Mouse (Mus musculus) adrenal gland, postnatal 10 days (tissue): ENCODE data around the gene Ttll4. TPM values are rescaled to one million over a fixed set of nuclear protein-coding genes. Genes with fewer than 3 reads are reported as not detected.

Experiments used
- DNase-seq: peaks from one replicate; pipeline ENCODE4 v3.0.0; 2021; ENCODE audit warnings: mixed read lengths
- total RNA-seq, 2 experiments: library from RNA; stranded (reverse); gene quantifications; 2 replicates each; pipeline ENCODE4 v1.2.3; 2021

Ttll4 gene
- total RNA-seq, 2 experiments from 2014 or later: 15.0 to 25.9 TPM

DNA sequence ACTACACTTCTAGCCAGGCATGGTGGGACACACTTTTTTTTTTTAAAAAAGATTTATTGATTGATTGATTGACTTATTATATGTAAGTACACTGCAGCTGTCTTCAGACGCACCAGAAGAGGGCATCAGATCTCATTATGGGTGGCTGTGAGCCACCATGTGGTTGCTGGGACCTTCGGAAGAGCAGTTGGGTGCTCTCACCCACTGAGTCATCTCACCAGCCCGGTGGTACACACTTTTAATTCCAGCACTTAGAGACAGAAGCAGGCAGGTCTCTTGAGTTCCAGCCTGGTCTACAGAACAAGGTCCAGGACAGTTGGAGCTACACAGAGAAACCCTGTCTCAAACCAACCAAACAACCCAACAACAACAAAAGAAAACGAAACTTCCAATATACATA, 50.5 kb downstream of the Ttll4 start:
- DNase-seq: no peak

DNA sequence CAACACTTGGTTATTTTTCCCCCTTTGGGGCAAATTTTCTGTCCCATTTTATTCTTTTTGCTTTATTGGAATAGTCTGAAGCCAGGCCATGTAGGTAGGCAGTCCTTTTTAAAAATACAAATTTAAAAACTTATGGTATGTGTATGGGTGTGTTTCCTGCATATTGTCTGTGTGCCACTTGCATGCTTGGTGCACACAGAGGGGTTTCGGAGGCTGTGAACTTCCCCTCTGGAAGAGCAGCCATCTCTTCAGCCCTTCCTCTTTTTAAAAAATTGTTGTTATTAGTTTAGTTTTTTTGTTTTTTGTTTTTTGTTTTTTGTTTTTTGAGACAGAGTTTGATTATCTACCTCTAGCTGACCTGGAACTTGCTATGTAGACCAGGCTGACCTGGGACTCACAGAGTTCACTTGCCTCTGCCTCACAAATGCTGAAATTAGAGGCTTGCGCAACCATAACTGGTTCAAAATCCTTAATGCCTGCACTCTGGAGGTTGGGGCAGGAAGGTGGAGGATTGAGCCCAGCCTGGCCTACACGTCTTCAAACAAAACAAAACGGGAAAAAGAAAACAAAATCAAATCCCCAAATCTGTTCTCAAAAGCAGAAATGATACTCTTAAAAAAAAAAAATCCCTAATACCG, 51.0 kb downstream of the Ttll4 start:
- DNase-seq: peak; percentile 29

DNA sequence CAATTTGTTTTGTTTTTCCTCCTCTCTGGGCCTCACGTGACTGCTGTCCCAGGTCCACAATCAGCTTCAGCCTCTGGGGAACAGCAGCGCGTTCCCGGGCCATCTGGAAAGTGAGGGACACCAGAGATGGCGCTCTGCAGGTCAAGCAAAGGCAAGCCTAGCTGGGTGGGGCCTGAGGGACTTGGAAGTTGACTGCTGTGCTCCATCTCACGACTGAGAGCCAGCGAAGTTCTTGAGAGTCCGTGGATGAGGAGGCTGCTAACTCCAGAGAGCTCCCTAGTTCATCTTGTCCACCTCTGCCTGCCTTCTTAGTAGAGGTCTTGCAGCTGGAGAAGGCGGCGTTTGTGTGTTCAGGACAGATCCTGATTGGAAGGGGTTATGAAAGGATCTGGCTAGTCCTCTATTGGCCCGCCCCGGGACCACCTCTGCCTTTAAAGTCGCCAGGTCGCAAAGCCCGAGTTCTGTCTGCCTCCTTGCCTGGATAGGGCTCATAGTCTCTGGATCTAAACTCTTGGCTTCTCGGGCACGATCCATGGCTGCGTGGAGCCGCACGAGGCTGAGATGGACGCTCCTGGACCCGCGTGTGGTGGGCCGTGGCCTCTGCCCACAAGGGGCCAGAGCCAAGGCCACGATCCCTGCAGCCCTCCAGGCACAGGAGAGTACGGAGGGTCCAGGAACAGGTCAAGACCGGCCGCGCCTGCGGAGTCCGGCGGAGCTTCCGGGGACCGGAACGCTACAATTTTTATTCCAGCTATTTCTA, 51.7 kb downstream of the Ttll4 start, which contains the start of gene Cyp27a1:
TSS of gene Cyp27a1 (plus strand) at position 476 of the 760 bp plus-strand sequence.
- peak; percentile 74 for DNase-seq

DNA sequence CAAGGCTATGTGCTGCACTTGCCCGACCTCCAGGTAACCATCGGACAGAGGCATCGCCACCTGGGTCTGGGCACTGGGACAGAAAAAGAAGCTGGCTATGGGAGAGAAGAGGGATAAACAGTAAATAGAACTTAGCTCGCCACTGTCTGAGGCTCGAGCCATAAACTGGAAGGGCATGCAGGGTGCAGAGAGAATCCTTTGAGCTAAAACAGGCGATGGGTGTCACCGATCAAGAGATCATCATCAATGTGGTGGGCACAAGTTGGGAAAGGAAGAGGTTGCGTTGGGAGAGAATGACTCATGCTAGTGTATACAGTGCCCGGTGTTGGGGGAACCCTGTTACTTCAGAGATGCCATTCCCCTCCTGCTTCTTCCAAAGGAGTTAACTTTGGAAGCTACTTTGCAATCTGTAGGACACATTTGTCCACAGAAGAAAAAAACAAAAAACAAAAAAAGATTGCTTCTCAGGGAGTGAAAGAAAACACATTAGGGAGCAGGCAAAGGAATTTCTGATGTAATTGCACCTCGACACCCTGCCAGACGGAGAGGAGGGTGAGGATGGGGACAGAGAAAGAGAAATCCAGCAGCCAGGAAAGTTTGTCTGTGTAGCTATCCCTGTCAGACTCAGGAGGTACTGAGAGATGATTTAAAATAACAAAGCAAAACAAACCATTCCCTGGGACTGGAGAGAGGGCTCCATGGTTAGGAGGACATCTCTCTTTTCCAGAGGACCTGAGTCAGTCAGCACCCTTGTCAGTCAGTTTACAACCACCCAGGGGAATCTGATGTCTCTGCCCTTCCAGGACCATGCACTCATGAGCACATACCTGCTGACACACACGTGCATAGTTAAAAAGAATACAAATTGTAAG, 52.5 kb downstream of the Ttll4 start:
- DNase-seq: no peak

DNA sequence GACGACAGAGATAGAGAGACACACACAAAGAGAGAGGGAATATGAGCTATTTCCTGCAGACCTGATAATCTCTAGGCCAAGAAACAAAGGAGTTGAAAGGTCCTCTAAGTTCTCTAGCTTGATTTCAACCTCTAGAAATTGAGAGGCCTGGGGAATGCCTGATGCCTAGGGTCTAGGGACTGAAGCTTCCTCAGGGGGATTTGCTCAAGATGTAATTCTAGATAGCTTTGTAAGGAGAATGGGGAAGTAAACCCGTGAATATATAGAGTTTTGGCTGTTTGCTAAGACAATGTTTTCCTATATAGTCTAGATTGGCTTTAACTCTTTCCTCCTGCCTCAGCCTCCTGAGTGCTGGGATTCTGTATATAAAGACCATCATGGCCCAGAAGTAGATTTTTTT, 53.4 kb downstream of the Ttll4 start:
- DNase-seq: no peak

DNA sequence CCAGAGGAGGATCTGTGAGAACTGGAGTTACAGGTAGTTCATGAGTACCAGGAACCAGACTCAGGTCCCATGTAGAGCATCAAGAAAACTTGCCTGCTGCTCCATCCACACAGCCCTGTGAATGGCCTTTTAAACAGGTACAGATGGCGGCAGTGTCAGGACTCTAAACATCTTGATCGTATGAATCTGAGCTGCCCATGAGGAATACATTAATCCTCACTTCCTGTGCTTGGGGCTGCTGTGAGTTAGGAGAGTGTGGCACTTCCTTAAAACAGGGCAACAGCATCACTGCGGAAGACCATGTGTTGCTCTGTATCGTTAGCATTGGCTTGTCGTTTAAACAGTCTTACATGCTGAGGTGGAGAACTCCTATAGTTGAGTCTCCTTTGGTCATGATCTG, 53.9 kb downstream of the Ttll4 start:
- DNase-seq: no peak

DNA sequence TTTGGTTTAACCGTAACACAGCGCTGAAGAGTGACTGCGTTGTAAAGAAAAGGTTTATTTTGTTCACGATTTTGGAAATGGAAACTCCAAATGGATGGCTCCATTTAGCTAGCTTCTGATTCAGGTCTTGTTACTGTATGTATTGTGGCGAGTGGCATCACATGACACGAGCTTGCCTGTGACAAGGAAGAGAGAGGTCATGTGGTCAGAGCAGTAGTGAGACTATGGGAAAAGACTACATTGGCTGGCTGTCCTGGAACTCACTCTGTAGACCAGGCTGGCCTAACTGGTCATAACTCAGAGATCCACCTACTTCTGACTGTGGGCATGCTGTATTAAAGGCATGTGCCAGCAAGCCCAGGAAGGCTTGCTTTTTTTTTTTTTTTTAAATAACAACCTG, 54.3 kb downstream of the Ttll4 start:
- DNase-seq: no peak

DNA sequence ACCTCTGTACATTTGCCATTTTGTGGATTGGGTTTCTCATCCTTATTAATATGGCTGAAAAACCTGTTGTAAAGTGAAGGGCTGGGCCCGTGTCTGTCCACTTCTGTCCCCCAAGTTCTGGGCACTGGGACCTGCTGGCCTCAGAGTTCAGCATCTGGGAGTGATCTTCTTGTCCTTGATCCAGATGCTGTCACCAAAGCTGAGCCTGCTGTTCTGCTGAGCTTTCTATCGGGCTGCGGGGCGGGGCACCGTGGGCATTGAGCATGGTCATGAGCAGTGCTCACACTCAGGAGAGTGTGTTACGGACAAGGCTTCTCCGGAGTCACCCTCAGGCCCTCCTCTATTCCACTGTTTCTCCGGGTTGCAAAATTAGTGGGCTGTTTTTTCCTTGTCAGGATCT, 56.6 kb downstream of the Ttll4 start:
- no peak for DNase-seq

DNA sequence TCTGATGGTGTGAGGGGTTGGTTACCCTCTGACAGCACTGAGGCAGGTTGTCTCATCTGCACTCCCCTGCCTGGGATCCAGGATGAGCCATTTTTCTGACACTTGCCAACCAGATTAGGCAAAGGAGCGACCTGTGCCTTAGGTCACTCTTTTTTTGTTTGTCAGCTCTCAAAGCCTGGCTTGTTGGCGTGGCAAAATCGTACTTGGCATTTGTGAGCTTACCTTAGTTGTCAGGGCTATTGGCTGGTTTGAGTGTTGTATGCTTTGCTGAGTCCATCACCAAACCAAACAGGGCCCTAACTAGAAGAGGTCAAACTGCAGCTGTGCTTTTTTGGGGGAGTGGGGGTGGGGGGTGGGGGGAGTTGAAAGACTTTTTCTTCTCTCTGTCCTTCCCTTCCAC, 57.7 kb downstream of the Ttll4 start:
- DNase-seq: no peak

DNA sequence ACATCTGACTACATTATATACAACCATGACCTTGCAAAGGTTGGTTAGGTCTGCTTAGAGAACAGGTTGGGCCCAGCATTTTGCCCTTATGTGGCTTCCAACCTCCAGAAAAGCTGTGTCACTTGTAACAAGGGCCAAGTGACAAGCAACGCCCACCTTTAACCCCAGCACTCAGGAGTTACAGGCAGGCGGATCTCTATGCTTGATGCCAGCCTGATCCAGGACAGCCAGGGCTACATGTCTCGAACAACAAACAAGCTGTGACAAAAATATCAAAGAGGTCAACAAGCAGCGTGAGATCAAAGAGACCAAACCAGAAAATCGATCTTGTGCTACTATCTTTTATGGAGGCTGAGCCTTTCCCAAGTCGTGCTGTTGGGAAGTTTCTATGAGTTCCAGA, 60.1 kb downstream of the Ttll4 start:
- DNase-seq: no peak

DNA sequence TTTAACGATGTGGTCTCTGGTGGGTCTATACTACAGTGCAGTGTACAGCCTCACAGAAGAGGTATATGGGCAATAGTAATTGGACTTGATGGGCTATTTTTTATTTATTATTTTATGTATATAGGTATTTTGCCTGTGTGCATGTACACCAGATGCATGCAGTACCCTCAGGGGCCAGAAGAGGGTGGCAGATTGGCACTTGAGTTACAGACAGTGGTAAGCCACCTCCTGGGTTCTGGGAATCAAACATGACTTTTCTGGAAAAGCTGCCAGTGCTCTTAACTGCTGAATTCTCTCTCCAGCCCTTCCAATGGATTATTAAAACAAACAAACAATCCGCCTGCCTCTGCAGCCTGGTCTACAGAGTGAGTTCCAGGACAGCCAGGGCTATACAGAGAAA, 62.2 kb downstream of the Ttll4 start:
- DNase-seq: no peak

DNA sequence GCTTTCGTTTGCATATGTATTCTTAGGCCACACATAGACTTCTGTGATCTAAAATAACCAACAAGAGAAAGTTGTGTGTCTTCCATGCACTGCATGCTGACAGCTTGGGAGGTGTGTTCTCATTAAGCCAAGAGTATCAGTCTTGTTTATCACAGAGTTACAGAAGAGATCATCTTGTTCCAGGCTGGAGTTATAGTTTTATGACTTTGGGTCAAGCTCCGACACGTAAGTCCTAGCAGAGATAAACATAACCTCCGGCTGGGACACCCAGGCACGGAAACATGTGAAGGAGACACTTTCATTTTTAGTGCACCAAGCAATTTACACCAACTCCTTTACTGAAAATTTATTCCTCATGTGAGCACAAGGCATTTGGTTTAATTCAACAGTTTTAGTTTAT, 64.6 kb downstream of the Ttll4 start:
- no peak for DNase-seq

DNA sequence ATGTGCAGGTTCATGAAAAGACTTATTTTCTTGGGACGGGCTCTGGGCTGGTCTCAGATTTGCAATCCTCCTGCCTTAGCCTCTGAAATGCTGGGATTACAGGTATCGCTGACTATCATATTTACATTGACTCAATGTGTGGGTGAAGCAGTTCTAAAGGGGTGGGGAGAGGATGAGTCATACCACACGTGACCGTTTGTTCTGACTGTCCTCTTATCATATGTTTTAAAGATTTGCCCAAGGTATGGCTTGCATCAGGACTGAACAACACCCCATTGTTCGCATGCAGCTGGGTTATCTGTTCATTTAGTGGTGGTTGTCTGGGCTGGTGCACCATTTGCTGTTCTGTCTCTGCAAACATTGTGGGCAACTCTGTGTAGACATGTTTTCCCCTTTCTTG, 65.1 kb downstream of the Ttll4 start:
- no peak for DNase-seq

DNA sequence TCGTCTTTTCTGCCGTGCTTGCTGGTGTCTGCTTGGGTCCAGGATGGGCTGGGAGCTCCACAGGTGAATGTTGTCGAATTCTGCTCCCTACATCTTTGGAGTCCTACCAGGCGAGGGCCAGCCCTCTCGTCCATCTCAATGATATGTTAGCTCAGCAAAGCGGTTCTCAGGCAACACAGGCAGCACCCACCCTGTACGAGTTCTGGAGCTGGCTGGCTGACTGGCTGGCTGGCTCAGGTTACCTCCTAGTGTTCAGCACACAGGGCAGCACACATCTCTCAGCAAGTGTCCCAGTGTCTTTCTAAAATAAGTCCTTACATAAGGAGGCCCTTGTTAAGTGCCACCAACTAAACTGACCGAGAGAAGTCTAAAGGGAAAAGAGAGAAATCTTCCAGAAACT, 66.9 kb downstream of the Ttll4 start:
- no peak for DNase-seq

DNA sequence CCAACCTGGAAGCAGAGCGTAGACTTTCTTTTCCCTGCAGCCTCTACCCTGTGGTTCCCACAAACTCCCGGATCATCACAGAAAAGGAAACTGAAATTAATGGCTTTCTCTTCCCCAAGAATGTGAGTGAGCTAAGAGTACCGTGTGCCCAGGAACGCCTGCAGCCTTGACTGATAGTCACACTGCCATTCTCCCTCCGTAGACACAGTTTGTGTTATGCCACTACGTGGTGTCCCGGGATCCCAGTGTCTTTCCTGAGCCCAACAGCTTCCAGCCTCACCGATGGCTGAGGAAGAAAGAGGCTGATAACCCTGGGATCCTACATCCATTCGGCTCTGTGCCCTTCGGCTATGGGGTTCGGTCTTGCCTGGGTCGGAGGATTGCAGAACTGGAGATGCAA, 75.4 kb downstream of the Ttll4 start:
- no peak for DNase-seq

DNA sequence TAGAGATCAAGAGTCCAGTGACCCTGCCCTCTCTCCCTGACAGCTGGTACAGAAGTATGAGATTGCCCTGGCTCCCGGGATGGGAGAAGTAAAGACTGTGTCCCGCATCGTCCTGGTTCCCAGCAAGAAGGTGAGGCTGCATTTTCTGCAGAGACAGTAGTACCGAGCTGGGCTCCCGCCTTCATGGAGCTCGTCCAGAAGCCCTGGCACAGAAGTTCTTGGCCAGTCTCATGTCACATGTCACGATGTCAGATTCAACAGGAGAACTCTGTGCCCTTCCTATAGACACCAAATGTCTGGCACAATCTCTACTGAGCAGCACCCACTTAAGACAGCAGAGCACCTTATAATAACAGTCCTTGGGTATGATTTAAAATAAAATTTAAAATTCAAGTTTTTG, 76.0 kb downstream of the Ttll4 start:
- peak; percentile 19 for DNase-seq

DNA sequence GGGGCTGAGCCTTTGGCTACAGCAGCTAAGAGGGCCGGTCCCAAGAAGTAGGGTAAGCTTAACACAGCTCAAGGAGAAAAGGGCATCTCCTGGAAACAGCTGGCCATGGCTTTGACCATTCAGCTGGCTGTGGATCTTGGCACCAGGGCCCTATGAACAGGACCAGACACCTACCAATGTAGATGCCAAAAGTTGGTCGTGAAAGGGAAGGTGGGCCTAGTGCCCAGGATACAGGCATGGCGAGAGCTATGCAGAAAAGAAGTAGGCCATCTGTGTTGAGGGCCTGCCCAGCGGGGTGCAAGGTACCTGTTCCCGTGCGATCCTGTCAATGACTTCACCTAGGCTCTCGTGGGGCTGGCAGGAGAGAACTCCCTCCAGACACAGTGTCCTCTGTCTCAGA, 79.3 kb downstream of the Ttll4 start:
- no peak for DNase-seq

DNA sequence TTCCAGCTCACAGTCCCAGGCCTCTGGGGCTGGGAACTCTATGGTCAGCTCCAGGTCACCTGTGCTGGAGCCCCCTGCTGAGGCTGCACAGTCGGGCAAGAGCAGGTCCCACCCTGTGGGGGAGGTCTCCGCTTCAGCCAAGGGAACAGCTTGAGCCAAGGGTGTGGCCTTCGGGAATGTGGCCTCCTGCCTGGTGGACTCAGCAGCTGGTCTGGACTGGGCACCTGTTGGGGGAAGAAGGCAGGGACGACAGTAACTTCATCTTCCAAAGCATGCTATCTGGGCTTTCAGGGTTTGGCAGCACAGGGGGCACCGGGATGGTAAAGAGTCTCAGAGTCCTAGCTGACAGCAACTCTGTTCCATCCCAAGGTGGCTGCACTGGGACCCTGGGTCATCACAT, 85.8 kb downstream of the Ttll4 start:
- no peak for DNase-seq

DNA sequence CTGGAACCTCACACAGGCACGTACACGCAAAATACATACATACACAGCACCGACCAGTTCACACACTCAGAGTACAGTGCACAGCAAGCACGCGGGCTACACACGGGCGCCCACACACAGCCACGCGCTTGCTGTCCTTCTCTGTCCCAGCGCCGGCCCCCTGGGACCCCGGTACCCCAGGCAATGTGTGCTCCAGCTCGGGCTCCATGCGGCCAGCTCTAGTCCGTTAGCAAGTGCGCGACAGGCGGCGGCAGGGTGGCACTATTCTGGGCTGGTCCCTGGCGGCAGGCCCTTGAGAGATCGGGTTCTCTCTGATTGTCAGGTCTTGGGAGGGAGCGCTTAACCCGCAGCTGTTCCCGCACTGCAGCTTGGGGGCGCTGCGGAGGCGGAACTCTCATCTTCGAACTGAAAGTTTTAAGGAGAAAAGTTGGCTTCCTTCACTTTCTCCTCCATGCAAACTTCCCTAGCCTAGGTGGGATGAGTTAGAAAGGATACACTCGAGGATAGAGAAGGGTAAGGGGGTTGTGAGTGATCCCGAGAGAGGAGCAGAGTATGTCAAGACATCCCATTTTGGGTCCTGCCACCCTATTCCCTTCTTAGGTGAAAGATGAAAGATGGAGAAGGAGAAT, 87.2 kb downstream of the Ttll4 start, which contains the start of gene Prkag3:
TSS of gene Prkag3 (minus strand) at position 579 of the 629 bp plus-strand sequence.
- DNase-seq: peak; percentile 79

DNA sequence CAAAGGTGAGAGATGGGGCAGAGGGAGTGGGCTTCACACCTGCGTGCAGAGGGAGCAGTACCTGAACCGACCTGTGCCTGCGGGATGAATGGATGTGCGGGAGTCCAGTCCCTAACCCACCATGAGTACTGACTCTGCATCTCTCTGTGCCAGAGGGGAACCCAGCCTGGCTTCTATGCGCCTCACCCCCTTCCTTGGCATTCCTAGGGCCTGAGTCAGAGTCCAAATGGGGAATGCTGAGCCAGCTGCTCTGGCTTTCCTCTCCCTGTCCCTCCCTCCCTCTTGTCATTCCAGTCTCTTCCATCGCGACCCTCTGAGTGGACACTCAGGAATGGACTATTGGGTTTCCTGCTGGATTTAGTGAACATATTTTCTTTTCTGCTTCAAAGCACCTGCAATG, 87.8 kb downstream of the Ttll4 start:
- peak; percentile 59 for DNase-seq

DNA sequence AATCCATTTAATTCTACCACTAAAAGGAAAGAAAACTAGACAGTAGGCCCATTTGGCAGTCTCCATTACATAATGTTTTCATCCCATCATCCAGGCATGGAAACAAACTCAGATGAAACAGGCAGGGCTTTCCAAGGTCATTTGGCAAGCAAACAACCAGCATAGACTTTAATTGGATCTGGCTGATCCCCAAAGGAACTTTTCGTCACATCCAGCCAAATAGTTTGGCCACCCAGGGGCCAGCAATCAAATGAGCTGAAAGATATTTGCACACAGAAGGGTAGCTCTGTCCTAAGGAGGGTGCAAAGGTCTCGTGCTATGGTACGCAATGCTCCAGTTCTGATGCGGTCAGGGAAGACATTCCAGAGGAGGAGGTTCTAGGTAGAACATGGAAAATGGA, 89.1 kb downstream of the Ttll4 start:
- DNase-seq: no peak

DNA sequence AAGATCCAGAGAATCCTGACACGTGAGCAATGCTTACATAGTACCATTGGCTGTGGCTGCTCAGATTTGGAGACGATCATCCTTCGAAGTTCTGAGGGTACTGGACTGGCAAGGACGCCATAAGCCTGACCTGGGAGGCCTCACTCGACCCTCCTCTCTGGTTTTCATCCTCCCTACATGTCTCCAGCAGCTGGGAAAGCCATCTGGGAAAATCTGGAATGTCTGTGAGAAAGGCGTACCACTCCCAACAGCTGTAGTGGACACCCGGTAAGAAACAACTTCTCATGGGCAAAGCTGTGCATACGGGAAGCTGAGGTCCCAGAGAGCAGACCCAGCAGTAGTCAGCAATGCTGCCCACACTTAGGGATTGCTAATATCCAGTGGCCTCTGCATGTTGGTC, 90.6 kb downstream of the Ttll4 start:
- no peak for DNase-seq

DNA sequence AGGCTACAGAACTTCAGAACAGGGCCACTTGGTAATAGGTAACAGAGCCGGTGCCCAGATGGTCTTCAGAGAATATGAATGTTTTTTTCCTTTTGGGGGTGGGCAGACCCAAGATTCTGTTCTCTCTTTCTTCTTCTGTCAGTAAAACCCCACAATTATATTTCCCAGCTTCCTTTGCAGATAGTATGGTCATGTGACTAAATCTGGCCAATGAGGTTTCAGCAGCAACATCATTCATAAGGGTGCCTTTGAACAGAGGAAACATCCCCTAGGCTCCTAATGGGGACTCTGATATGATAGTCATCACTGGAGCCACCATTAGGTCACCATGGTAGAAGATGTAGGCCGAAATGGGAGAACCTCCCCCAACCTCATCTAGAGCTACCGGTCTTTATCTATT, 91.3 kb downstream of the Ttll4 start:
- DNase-seq: no peak
